Mouse (Mus musculus) gastrocnemius, adult 2 months (tissue): ENCODE measurements at regions not wholly inside any gene's neighbourhood (a gene's known extent, or its start where the extent isn't known, plus 50 kb on each side); places are given as distances from the start of the nearest gene placed in this dataset.

Experiments
- DNase-seq: peaks from one replicate; pipeline ENCODE4 v3.0.0; 2022
- H3K27ac ChIP-seq: fragments of 200-600 bp; 2 replicates; pipeline ENCODE4 v1.8.1; 2022; ENCODE audit warnings: mild to moderate bottlenecking
- H3K4me3 ChIP-seq: fragments of 200-600 bp; 2 replicates; pipeline ENCODE4 v1.8.1; 2022; ENCODE audit warnings: mild to moderate bottlenecking, moderate library complexity
- CTCF ChIP-seq: fragments of 200-600 bp; IDR thresholded peaks from 2 replicates; pipeline ENCODE4 v1.8.1; 2022; ENCODE audit warnings: antibody characterized with exemption, mild to moderate bottlenecking, moderate library complexity
- intact Hi-C: fragments of 180-260 bp; cut with DNase I; formaldehyde crosslinking; loops from one replicate; pipeline ENCODE4 v1.15.1; 2025

DNA sequence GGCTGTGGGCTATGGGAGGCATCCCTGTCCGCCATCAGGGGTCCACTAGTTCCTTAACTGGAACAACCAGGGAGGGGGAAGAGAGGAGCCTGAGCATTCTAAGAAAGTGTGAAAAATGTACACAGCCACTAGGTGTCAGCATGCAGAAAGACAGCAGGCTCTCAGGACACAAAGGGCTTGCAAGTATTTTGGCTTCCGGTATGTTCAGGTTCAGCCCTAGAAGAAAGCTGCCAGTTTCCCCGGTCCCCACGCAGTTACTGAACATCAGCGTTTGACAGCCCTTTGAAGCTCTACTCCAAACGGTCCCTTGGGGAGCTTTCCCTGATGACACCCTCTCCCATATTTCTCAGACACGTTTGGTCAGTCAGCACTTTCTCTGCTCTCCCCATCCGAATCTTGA is 130.1 kb downstream of the Tent5c start:
- peak; percentile 62 for TF ChIP-seq CTCF
- peak overlapping the region; percentile 58 for H3K4me3 ChIP-seq
- intact Hi-C loops: no loop called here
- DNase-seq: peak; percentile 17
- no peak overlapping the region for H3K27ac ChIP-seq

GRCm38 (mm10) chr3:100333478-100333877 is 155.6 kb downstream of the Tent5c start:
- Histone ChIP-seq H3K27ac (no peak overlapping the region), H3K4me3 (no peak overlapping the region)
- no peak for DNase-seq
- intact Hi-C loops: no loop called here
- TF ChIP-seq CTCF: no peak

- no peak for TF ChIP-seq CTCF
- intact Hi-C loops: no loop called here
- Histone ChIP-seq H3K4me3 (no peak overlapping the region), H3K27ac (no peak overlapping the region)
- DNase-seq: no peak
These were observed 156.2 kb upstream of the Wdr3 start for GRCm38 (mm10) chr3:100318357-100318756.

- Histone ChIP-seq H3K27ac (no peak overlapping the region), H3K4me3 (no peak overlapping the region)
- intact Hi-C loops: no loop called here
- TF ChIP-seq CTCF: no peak
- DNase-seq: no peak
These were observed 125.6 kb upstream of the Wdr3 start for GRCm38 (mm10) chr3:100287818-100288217.

- Histone ChIP-seq H3K27ac (no peak overlapping the region), H3K4me3 (no peak overlapping the region)
- intact Hi-C loops: no loop called here
- DNase-seq: no peak
- no peak for TF ChIP-seq CTCF
These were observed 104.8 kb upstream of the Wdr3 start for GRCm38 (mm10) chr3:100266976-100267375.

DNA sequence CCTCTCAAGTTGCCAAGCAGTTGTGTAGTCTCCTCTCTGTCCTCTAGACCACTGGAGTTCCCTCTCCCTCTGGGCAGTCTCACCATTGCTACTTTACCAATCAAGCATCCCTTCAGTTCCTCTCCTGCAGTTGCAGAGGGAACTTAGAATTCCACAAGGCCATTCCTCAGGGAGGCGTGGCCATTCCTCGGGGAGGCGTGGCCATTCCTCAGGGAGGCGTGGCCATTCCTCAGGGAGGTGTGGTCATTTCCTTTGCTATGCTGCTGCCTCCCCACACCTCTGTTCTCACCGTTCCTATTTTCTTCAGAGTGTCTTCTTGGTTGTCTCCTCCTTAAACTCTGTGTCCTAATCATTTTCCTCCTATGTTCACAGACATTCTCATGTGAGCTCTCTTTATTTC is 102.8 kb upstream of the Wdr3 start:
- no peak for DNase-seq
- no peak overlapping the region for H3K27ac ChIP-seq
- H3K4me3 ChIP-seq: no peak overlapping the region
- intact Hi-C loops: no loop called here
- no peak for TF ChIP-seq CTCF
